Mouse (Mus musculus) CD8-positive naive resting alpha-beta T cell, adult 2 months (primary cell): Measurements from ENCODE around the gene Sdad1.

Source experiments
- DNase-seq, 2 experiments: peaks; one replicate each; pipeline ENCODE4 v3.0.0; 2022; ENCODE audit warnings: low read depth in 2 of 2, low spot score in 2 of 2

Sdad1 gene

DNA sequence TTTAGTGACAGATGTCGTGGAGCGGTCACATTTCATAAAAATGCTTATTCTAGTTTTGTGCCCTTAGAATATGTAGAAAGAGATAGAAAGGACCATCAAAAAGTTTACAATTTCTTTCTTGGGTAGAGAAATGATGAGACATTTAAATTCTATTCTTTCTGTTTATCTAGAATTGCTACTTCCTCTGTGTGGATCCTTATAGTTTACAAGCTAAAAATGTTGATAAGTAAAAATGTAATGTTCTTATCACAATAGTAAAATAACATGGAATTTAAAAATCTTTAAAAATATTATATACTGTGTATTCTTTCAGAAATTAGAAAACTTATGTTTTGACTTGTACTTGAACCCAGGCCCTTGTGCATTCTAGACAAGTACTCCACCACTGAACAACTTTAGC, 65.4 kb downstream of the Sdad1 start:
- DNase-seq, result no peak

GRCm38 (mm10) chr5:92240769-92241168, 69.5 kb downstream of the Sdad1 start:
- DNase-seq, result no peak

DNA sequence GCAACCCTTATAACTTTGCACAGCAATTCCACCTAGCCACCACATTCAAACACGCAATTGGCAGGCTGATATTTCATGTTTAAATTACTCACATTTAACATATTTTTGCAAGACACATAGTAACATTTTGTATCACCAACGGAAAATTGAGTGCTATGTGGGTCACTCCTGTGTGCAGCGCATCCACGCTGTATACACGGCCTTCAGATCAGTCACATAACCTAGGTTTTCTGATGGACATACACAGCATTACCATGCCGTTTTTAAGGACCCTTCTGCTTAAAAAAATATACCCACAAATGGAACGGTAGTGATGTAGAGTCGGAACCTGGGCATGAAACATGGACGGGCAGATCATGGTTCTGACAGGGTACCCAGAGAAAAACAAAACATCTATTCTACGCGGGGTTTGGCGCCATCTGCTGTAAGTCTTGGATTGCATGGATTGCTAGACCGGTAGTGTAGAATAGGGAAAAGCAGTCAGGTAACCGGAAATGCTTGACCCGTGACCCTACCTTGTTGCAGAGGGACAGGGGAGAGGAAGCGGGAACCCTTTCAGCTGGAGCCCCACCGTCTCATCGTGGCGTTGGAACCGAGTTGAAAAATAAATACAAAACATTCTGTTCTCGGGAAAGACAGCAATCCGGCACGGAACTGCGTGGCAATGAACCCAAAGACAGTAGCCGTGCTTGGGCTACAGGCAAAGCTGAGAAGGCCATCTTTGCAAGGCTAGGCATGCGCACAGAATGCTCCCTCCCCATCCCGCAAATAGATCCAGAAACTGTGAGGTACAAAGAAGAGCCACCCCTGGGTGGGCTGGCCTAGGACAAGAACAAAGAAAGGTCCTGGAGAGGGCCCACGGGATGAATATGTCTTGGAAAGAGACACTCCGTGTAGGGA, 70.7 kb downstream of the Sdad1 start:
- DNase-seq, result peak; percentile 11 to 32

DNA sequence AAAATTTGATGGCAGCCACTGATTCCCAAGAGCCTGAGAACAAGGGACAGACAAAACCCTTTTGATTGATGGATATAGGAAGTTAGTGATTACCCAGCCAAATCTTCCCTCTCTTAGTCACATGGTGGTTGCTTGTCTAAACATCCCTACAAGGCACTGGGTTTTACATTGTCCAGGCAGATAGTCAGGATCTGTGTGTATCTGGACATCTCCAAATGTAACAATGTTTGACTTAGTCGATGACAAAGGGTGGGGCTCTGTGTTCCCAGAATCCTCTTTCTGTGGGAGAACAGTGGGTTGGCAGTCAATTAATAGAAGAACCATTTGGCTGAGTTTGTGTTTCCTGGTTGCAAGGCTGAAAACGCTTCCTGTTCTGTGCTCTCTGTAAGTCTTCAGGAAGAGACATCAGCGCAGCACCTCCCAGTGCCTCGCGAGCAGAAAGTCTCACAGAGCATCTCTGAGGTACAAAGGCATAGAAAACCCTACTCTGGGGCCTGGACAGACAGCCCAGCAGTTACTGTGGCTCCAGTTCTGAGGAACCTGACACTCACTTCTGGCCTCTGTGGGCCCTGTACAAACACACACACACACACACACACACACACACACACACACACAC, 75.2 kb downstream of the Sdad1 start:
- peak in 1 of 2 experiments; percentile 2 for DNase-seq
